Mouse (Mus musculus) urinary bladder, postnatal 10 days (tissue): ENCODE measurements around the gene Tmprss11f.
"Not testable (repeated sequence)": the region's sequence is repeated elsewhere in the genome, so short reads cannot be mapped to it uniquely, and the experiment has no call there.

Experiments
- DNase-seq: peaks from one replicate; pipeline ENCODE4 v3.0.0; 2022; ENCODE audit warnings: low spot score

The Tmprss11f gene

DNA sequence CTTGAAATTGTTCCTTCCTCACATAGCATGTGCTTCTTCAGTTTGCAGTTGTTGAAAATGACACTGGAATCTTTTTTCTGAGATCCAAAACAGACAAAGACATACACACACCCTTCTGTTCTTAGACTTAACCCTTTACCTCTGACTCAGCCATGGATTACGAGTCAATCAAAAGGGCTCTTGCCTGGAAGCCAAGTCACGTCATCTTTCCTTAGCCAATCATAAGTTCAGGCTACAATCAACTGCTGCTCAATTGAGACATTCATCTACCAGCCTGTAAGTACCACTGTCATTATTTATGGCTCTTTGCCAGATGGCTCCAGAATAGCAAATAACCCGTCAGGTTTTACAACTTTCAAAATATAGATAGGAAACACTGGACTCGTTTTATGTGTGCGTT lies at the start of gene Tmprss11f:
Gene Tmprss11f (minus strand): TSS at position 101 of the 400 bp plus-strand sequence.
- DNase-seq: no peak

DNA sequence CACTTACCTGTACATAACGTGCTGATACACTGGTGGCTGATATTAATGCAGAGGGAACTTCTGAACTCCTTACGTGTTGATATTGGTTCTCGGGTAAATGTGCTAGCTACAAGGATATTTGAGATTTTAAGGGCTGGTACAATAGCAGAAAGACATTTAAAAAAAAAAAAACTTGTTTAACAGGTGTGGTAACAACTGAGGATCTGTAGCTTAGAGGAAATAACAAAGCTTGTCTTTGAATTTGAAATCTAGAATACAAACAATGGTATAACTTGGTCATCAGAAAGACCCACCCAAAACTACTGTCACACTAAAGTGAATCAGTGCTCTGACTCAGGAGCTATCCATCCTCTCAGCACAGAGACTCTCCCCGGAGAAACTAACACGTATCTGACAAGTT lies 44.0 kb upstream of the Tmprss11f start, which contains the start of gene Tmprss11b:
Gene Tmprss11b (minus strand): TSS at position 101 of the 400 bp plus-strand sequence.
- DNase-seq: no peak

DNA sequence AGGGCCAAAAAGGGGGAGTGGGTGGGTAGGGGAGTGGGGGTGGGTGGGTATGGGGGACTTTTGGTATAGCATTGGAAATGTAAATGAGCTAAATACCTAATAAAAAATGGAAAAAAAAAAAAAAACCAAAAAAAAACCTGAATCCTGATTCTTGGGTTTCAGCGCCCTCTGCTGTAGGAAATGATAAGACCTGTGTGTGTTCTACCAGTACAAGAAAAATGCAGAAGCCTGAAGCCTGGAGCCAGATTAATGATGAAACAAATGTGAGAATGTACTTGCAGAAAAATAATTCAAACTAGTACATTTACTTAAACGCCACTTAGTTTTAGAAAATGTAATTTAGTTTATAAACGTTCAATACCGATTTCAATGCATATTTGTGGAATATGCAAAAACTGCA lies 17.0 kb upstream of the Tmprss11f start:
- not testable (repeated sequence) for DNase-seq

DNA sequence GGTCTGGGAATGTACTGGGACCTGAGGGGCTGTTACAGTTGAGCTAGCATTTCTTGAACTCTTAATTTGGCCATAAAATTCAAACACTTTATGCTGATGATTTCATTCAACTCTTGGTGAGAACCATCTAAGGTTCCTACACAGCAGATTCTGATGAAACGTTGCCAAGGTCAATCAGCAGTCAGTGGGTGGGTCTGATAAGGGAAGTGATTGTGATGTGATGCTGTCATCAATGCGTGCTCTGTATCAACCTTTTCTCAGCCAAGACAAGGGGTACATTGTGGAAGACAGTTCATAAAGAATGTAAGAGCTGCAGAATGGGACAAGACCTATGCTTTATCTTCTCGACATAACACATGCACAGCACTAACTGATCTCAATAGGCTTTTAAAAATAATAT lies 8.6 kb upstream of the Tmprss11f start:
- no peak for DNase-seq

DNA sequence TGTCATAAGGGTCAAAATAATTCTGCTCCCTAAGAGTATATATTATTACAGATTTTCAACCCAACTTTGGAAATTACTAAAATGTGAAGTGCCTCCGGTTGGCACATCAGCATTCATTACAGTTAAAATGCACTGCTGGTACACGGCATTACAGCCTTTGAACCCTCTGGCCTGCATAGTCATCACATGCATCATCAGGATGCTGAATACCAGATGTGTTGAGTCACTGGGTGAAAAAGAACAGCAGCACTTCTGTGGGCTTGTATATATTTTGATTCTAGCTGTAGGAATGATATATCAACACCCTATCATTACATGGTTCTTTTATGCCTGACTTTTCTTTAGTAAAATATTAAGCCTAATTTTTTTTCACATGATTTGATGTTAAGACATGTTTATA lies 1.5 kb downstream of the Tmprss11f start:
- DNase-seq: no peak

DNA sequence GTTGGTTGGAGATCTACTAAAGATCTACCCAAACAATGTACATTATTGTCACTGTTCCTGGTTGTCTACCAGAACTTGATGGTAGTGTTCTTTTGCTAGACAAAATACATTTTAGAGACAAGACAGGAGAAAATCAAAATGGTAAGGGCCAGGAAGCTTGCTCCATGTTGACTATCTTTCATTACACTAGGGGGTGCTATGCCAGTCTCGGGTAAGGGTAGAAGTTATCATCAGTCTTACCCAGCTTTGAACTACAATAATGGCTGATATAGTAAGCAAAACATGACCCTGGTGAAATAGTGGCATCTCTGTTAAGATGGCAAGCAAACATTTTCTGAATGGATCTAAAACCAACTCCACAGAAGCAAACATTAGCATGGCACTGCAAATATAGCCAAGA lies 10.4 kb downstream of the Tmprss11f start:
- no peak for DNase-seq

DNA sequence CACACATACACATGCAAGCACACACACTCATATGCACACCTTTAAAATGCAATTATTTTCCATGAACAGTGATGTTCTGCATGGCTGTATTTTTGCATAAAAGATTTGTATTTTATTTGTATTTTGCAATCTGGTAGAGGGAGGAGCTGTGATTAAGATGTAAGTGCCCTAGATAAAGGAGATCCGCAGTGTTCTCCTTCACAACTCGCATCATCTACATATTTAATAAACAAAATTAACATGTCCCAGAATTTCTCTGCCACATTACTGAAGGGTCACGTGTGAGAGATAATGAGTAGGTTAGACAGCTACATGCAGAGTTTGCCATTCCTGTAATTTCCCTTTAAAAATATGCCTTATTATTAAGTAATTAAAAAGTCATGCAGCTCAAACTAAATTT lies 46.3 kb downstream of the Tmprss11f start:
- DNase-seq: no peak

DNA sequence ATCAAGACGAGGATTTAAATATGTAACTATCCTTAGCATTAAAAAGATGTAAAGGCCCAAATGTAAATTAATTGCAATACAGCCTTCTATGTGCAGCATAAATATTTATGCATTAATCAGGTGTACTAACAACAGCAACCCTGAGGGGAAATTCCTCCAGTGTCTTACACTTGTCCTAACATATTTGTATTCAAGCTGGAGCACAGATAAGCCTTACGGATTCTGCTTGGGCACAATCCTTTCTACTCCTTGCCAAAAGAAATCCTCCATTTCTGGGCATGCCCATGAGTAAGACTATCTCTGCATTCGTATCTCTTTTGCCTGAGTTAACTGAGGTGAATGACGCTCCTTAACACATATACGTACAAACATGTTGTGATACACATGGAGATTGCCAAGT lies 49.6 kb downstream of the Tmprss11f start:
- DNase-seq: no peak

DNA sequence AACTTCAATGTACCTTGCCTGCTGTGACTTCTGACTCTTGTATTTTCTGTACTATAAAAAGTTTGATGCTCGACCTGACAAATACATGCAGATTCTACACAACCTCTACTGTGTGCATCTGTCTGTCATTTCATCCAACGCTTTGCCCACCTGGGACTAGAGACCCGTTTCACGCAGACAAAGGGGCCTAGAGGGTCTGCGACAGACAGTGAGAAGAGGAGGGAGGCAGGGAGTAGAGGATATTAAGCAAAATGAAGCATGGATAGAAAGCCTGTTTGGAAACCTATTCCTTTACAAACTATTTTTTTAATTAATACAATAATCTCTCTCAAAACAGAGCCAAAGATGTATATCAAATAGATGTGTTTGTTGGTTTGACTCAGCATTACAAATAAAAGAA lies 50.2 kb downstream of the Tmprss11f start:
- DNase-seq: no peak

DNA sequence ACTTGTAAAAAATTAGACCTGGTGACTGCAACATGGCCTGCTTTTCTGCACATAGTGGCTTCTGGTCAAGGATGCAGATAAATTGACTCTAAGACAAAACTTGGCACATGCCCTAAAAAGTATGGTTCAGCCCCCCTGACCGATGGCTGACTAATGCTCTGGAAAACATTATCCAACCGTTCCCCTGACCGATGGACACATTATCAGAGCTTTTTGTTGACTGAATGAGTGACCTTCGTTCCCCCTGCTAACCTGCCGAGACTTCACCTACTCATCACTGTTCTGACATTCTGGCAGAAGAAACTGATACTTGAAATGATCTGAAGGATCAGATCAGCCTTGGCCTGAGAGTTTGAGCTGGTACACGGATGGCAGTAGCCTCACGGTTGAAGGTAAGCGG lies 53.5 kb downstream of the Tmprss11f start:
- not testable (repeated sequence) for DNase-seq

DNA sequence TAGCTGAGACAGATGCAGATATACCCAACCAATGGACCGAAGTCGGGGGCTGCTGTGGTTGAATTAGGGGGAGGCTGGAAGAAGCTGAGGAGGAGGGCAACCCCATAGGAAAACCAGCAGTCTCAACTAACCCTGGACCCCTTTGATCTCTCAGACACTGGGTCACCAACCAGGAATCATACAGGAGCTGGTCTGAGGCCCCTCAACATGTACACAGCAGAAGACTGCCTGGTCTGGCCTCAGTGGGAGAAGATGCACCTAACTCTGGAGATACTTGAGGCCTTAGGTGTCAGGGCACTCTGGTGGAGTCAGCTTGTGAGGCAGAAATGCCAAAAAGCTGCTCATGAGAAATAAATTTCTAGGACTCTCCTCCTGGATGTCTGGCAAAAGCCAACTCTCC lies 85.5 kb downstream of the Tmprss11f start:
- no peak for DNase-seq

DNA sequence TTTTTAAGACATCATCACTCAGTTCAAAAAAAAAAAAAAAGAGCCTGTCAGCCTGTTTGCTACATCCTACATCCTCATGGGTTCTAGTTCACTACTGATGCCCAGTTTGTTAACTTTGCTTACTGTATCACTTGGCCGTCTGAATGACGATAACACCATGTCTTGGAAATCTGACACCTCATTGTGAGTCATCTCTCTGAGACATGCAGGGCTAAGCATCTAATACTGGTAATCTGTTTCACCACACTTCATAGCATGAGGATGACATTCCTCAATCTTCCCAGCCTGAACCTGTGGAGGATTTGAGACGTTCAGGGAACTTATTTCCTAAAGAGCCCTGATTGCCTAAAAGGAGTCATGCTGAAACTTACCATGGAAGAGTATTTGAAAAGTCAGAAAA lies 91.6 kb downstream of the Tmprss11f start:
- DNase-seq: no peak

DNA sequence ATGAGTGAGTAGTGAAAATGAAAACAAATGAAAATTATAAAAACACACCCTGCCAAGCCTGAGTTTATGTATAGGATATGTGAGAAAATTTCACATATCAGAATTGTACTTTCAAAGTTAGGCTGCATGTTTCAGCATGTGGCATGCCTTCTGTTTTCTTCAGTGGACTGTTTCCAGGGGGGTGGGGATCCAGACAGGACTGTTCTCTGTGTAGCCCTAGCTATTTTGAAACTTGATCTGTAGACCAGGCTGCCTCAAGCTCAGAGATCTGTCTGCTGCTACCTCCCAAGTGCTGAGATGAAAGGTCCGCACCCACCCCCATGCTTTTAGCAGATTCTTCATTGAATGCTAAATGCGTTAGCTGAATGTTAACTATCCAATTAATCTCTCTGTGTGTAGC lies 103.5 kb downstream of the Tmprss11f start:
- no peak for DNase-seq

DNA sequence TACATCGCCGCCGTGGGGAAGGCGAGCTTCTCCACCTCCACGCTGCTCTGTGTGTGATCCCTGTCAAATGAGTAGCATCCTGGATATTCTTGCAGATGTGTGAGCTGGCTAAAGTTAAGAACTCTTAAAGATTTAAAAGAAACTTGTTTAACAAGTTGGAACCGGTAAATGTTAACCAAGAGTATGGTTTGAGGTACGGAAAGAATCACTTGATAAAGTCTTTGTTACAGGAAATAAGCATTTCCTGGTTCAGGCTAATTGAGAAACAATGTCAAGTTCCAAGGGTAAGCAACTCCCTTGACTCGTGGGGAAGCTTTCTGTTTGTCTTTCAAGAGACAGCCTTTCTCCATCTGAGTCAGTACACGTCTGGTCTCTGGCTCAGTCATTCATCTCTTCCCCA lies 113.7 kb downstream of the Tmprss11f start, which contains the start of gene Tmprss11g:
Gene Tmprss11g (minus strand): TSS at position 101 of the 400 bp plus-strand sequence.
- DNase-seq: no peak

DNA sequence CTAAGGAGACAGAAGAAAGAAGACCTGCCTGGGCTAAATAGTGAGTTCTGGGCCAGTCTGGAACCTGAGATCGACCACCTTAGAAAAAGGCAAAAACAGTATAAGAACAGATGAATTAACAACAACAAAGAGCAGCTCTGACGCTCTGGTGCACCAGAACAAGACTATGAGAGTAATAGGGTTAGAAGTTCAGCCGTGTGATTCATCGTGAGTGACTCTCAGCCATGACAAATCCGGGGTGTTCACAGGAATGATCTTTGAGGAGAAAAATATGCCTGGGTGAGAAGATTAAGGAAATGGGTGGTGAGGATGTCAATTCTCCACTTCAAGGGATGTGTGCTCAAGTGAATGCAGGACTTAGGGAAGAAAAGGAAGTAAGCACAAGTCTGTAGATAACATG lies 120.7 kb downstream of the Tmprss11f start:
- no peak for DNase-seq

DNA sequence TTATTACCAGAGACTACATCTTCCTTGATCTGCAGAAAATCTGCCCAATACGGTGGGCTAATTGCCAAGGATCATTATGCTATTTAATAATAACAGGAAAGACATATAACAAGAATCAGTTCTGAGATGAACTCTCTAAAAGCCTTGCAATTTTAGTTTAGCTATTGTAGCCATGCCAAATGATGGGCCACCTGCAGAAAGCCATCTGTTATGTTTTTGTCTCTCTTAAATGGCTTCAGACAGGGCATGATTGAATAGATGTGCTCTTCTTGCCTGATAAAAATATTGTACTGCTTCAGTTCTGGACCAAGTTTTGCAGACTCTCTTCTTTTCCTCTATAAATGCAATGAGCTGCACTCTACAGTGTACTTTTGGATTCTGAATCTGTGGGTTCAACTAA lies 138.8 kb downstream of the Tmprss11f start:
- DNase-seq: no peak

DNA sequence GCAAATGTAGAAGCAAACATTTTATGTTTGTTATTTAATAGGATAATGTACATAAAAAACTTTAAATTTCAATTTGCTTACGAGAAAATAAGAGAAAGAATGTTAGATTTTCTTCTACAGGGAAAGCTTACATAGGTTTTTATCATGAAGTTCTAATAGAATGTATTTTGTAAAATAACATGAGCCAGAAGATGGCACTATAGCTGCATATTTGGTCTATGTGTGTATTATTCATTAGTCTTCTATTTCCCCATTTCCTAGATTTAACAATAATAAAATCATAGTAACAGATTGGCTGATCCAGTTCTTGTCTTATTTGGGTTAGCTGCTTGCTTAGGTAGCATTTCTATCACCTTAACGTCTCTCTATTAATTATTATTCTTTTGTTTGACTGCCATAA lies 149.7 kb downstream of the Tmprss11f start:
- no peak for DNase-seq

DNA sequence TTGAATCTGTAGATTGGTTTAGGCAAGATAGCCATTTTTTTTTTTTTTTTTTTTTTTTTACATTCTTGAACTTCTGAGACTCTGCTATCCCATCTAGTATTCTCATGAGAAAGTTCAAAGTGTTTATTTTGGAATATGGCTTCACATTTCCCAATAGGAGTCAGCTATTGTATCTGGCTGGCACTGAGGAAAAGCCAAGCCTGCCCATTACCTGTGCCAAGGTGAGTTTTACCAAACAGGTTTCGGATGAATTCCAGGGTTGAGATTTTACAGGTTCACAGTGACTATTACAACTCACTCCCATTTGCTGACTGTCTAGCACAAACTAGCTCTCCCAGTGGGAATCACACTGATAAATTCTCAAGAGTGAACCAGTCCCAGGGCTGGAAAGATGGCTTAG lies 150.2 kb downstream of the Tmprss11f start:
- no peak for DNase-seq

DNA sequence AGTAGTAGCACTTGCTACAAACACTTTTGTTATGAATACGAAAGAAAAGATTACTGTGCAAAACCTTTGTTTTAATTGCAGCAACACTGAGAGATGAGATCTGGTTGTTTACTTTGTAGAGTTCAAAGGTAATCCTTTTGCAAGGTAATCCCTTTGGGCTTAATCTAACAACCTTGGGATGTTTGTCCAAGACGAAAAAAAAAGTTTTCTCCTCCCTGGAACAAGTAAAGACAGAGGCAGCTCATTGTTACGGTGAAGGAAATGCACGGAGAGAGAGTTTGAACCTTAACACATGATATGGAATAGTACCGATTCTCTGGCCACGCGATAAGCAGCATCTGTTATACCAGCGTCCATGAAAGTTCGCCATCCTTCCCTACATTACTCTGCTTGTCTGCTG lies 158.4 kb downstream of the Tmprss11f start:
- DNase-seq: no peak
